Mouse (Mus musculus) right cerebral cortex, adult 2 months (tissue): ENCODE measurements around the gene Acta1.

Experiments
- DNase-seq, 2 experiments: peaks; one replicate each; pipeline ENCODE4 v3.0.0; 2021 to 2022; ENCODE audit warnings: low spot score in 2 of 2

The Acta1 gene

GRCm38 (mm10) chr8:123894502-123895097 lies at the start of gene Acta1:
TSS of gene Acta1 (minus strand) at chr8:123894751.
- DNase-seq: no peak

DNA sequence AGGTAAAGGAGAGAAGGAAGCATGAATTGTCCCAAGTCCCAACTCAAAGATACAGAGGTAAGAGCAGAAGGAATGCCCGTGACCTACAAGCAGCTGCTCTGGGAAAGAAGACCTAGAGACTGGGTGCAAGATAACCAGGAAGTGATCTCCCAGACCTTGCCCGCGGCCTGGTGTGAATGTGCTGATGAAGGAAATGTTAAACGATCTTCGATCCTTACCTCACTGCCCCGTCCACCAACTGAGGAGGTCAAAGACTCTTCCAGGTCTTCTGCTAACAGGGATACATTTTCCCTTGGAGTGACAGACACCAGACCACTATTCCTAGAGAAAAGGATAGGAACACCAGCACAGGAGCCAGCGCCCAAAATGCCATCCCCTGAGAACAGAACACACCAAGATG lies 34.5 kb upstream of the Acta1 start:
- DNase-seq: no peak

GRCm38 (mm10) chr8:123925671-123926070 lies 31.1 kb upstream of the Acta1 start:
- no peak for DNase-seq

GRCm38 (mm10) chr8:123924719-123925118 lies 30.2 kb upstream of the Acta1 start:
- DNase-seq: peak; percentile 90 to 92

DNA sequence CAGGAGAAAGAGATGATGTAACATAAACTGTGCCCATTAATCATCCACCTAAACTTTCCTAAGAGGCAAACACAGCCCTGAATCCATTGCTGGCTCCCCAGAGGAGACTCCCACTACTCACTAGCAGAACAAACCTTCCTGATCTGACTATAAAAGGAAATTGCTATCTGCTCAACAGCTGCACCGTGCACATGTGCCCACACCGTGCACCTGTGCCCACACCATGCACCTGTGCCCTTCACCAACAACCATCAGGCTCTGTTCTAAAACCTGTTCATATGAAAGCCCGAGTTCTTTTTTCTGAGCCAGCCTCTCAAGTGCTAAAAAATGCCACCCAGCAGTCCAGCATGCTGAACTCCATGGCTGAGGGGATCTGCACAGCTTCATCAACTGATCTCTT lies 20.1 kb upstream of the Acta1 start:
- DNase-seq: no peak

DNA sequence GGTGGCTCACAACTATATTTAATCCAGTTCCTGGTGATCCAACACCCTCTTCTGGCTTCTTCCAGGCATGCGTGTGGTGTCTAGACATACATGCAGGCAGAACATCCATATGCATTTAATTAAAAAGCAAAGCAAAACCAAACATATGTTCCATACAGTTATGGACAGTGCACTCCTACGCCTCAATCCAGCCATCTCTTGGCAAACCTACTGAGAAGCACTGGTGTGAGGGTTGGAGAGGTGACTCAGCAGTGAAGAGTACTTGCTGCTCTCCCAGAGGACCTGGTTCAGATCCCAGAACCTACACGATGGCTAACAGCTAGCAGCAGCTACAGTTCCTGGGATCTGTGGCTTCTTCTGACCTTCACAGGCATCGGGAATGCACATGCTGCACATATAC lies 17.7 kb upstream of the Acta1 start:
- peak; percentile 50 to 54 for DNase-seq

GRCm38 (mm10) chr8:123907604-123908003 lies 13.1 kb upstream of the Acta1 start:
- DNase-seq: no peak

DNA sequence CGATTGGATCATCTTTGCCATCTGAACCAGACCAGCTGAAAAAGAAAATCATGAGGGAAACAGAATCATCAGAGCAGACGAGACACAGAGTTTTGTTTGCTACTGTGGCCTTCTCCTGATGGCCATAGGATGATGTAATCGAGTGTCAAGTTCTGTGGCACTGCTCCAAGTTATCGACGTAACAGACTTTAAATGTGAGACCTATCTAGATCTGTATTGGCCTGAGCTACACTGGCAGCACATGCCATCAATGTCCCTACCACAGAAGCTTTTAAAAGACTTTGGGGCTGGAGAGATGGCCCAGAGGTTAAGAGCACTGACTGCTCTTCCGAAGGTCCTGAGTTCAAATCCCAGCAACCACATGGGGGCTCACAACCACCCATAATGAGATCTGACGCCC lies 8.1 kb upstream of the Acta1 start:
- no peak for DNase-seq

- no peak for DNase-seq
Observed at GRCm38 (mm10) chr8:123899366-123899765, 4.8 kb upstream of the Acta1 start.

- DNase-seq: no peak
Observed at GRCm38 (mm10) chr8:123898576-123898975, 4.0 kb upstream of the Acta1 start.

GRCm38 (mm10) chr8:123896774-123897173 lies 2.2 kb upstream of the Acta1 start:
- no peak for DNase-seq

- no peak for DNase-seq
Observed at GRCm38 (mm10) chr8:123896366-123896761, 1.8 kb upstream of the Acta1 start.

DNA sequence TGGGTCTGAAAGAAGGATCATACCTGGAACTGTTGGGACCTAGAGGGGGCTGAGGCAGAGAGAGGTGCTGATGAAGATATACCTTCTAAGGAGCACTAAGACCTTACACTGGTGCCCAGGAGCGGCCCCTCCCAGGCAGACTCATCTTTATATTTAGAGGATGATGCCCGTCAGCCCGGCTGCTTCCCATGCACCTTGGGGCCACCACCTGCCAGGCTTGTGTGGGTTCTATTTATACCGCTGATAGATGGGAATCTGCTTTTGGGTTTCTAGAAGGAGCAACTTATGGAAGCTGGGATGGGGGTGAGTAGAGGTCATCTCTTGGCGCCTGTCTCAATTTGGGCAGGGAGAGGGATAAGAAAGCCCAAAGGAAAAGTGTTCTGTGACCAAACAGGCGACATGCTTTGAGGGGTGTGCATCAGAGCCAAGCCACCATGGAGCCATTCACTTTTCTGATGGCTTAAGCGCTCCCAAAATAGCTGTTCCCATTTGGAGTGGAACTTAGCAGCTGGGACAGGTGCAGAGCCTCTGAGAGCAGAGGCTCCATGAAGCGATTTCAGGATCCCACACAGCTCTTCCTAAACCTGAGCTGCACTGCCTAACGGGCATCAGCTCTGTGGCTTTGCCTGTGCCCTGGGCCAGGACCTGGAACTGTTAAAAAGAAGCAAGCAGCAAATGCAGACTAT lies 1.3 kb upstream of the Acta1 start:
- no peak for DNase-seq

DNA sequence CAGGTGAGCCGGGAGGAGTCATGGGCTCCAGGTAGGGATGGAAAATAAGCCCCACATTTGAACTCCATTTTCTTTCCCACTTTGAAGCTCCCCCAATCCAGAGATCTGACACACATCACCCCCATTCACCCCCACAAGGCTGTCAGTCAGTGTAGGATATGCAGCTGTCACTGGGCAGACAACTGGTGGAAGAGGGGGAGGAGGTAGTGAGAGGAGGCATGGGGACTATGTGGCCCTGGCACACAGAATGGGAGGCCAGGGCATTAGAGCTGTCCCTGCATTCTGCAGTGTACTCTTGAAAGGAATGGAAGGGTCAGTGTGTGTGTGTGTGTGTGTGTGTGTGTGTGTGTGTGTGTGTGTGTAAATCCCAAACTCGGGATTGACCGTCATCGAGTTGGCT lies 679 bp upstream of the Acta1 start:
- DNase-seq: no peak

GRCm38 (mm10) chr8:123893413-123893812 lies 1.1 kb downstream of the Acta1 start:
- DNase-seq: no peak

DNA sequence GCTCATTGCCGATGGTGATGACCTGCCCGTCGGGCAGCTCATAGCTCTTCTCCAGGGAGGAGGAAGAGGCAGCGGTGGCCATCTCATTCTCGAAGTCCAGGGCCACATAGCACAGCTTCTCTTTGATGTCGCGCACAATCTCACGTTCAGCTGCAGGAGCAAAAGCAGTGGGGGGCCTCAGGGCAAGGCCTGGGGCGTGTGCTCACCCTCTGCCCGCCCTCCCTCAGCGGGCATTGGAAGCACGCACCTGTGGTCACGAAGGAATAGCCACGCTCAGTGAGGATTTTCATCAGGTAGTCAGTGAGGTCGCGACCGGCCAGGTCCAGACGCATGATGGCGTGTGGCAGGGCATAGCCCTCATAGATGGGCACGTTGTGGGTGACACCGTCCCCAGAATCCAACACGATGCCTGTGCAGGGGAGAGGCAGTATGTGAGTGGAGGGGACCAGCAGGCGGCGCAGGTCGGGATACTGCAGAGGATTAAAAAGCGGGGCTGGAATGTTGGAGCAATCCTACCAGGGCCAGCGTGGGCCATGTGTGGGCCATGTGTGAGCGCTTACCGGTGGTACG lies 1.9 kb downstream of the Acta1 start:
- DNase-seq: no peak

DNA sequence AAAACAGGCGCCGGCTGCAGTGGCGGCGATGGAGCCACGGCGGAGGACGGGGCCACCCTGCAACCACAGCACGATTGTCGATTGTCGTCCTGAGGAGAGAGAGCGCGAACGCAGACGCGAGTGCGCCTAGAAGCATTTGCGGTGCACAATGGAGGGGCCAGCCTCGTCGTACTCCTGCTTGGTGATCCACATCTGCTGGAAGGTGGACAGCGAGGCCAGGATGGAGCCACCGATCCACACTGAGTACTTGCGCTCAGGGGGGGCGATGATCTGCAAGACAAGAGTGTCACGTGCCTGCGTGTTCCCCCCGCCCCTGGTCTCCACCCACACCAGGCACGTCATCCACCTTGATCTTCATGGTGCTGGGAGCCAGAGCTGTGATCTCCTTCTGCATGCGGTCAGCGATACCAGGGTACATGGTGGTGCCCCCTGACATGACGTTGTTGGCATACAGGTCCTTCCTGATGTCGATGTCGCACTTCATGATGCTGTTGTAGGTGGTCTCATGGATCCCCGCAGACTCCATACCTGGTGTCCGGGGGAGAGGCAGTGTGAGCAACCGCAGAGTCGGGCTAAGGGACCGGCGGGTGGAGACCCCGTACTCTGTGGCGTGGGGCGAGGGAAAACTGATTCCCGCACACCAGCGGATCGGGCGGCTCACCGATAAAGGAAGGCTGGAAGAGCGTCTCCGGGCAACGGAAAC lies 2.5 kb downstream of the Acta1 start:
- peak; percentile 88 to 91 for DNase-seq

DNA sequence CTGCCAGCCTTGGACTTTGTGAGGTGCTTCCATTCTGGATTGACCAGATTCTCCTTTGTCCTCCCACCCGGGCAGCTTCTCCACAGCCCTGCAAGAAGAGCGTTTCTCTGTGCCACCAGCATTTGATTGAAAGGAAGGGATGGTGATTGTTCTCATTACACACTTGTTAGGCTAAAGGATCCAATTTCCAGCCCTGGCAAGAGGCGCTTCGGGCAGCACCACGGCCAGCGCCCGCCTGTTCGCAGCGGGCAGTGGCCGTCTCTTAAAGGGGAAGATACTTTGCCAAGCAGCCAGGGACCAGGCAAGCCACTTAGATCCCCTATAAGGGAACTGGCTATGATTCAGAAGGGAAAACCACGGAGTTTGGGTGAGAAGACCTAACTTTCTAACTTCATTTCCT lies 3.3 kb downstream of the Acta1 start:
- no peak for DNase-seq

- DNase-seq: no peak
Observed at GRCm38 (mm10) chr8:123889797-123890196, 4.8 kb downstream of the Acta1 start.

GRCm38 (mm10) chr8:123887956-123888355 lies 6.6 kb downstream of the Acta1 start:
- DNase-seq: no peak

DNA sequence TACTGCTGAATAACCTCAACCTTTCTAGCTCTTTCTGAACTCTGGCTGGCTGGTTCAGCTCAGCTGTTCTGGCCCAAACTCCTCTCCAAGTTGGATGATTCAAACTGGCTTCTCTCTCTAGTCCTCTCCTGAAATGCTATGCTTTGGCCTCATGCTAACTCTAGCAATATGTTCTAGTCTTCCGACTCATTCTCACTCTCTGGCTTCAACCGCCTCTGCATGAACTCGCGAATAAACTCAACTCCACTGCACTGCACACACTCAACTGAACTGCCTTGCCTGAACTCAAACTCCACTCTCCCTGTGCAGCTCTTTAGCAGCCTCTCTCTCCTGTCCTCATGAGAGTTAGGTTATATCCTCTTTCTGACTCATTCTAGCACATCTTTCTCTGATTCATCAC lies 7.4 kb downstream of the Acta1 start:
- DNase-seq: no peak

- DNase-seq: peak; percentile 81 to 83
Observed at GRCm38 (mm10) chr8:123884721-123885565, 9.6 kb downstream of the Acta1 start.
